Mouse (Mus musculus): Measurements from ENCODE around the gene Camta1.

GRCm38 (mm10) chr4:151633795-151634194, 227.9 kb downstream of the Camta1 start:
- no peak for TF ChIP-seq MAFK (IDR thresholded peaks at IDR 0.05; ENCODE audit: insufficient read depth, low read depth, low read length)
- TF ChIP-seq HCFC1 (IDR thresholded peaks at IDR 0.05; ENCODE audit: borderline replicate concordance, insufficient read depth, low read length): no peak
- no peak for TF ChIP-seq ZC3H11A (IDR thresholded peaks at IDR 0.05; ENCODE audit: borderline replicate concordance, low read depth, low read length)
- TF ChIP-seq CHD2 (IDR thresholded peaks at IDR 0.05; ENCODE audit: low read depth, low read length): no peak
- no peak for TF ChIP-seq ZNF384 (IDR thresholded peaks at IDR 0.05; ENCODE audit: low read depth, low read length)

Measured in ES-E14 (cell line).